Mouse (Mus musculus): ENCODE measurements at regions not wholly inside any gene's neighbourhood (a gene's known extent, or its start where the extent isn't known, plus 50 kb on each side); places are given as distances from the start of the nearest gene placed in this dataset.

DNA sequence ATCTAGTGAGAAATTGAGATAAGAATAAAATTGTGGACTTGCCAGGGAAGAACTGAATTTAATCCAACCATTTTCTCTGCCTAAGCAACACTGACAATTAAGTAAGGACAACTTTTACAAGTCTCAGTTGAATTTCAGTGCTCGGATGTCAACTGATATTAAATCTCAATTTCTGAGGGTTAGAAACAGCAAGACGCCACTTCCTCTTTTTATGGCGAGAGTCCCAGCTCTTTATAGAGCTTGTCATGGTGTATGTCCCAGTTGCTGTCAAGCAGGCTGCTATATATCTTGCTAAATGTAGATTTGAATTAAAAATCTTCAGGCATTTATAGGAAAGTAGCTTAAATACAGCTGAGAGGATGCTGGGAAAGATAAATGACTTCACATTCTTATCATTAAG is 697.8 kb upstream of the Got2 start:
- 85% methylated on average over 3 of the region's 3 CpGs for WGBS
- DNase-seq (ENCODE audit: low spot score), result no peak
- no peak for ATAC-seq (replicated peaks; ENCODE audit: low FRiP score)

DNA sequence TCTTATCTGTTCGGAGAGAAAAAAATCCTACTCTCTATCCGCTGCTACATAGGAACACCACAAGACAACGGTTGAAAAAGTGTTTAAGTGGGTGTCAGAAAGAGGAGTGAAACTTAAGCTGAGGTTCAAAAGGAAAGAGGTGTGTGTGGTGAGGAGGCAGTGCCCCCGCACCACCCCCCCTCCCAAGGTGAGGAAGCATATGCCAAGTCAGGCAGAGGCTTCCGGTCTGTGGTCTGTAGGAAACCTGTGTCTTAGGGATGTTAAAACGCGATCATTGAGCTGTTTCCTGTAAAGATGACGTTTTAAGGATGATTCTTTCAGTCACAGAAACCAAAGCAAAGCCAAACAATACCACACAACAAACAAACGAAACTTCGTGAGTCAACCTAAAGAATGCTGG is 664.2 kb upstream of the Got2 start:
- Histone ChIP-seq H3K36me3 (ENCODE audit: control insufficient read depth, insufficient read depth, low read length) (no peaks in the 10 kb centered on the region), H3K27me3 (ENCODE audit: control insufficient read depth, insufficient read depth, low read length) (no peaks in the 10 kb centered on the region), H3K4me2 (ENCODE audit: low read depth, low read length, severe bottlenecking) (no peak overlapping the region), H3K4me3 (ENCODE audit: low read depth, low read length) (no peak overlapping the region), H3K9me3 (ENCODE audit: control insufficient read depth, low read length) (no peaks in the 10 kb centered on the region), H3K4me1 (replicated peaks; ENCODE audit: control insufficient read depth, insufficient read depth, low read length) (no peaks in the 10 kb centered on the region), H3K27ac (ENCODE audit: low read depth, low read length) (no peak overlapping the region), H3K9ac (ENCODE audit: low read length) (no peak overlapping the region)
- no peak for ATAC-seq (replicated peaks; ENCODE audit: low FRiP score)
- 86% methylated on average over 10 of the region's 10 CpGs for WGBS
- DNase-seq (ENCODE audit: low spot score), result no peak

More for the DNA sequence above, 697.8 kb upstream of the Got2 start:
- H3K9ac ChIP-seq (ENCODE audit: low read length), result no peak overlapping the region
- H3K27me3 ChIP-seq (ENCODE audit: control insufficient read depth, insufficient read depth, low read length), result no peaks in the 10 kb centered on the region
- H3K4me3 ChIP-seq (ENCODE audit: low read depth, low read length), result no peak overlapping the region
- H3K4me1 ChIP-seq (replicated peaks; ENCODE audit: control insufficient read depth, insufficient read depth, low read length), result no peaks in the 10 kb centered on the region
- H3K27ac ChIP-seq (ENCODE audit: low read depth, low read length), result no peak overlapping the region
- H3K9me3 ChIP-seq (ENCODE audit: control insufficient read depth, low read length), result no peaks in the 10 kb centered on the region
- no peaks in the 10 kb centered on the region for H3K36me3 ChIP-seq (ENCODE audit: control insufficient read depth, insufficient read depth, low read length)
- no peak overlapping the region for H3K4me2 ChIP-seq (ENCODE audit: low read depth, low read length, severe bottlenecking)

- H3K27me3 ChIP-seq (ENCODE audit: control insufficient read depth, insufficient read depth, low read length), result no peaks in the 10 kb centered on the region
- no peak overlapping the region for H3K4me2 ChIP-seq (ENCODE audit: low read depth, low read length, severe bottlenecking)
- H3K36me3 ChIP-seq (ENCODE audit: control insufficient read depth, insufficient read depth, low read length), result no peaks in the 10 kb centered on the region
- no peak overlapping the region for H3K9ac ChIP-seq (ENCODE audit: low read length)
- no peaks in the 10 kb centered on the region for H3K4me1 ChIP-seq (replicated peaks; ENCODE audit: control insufficient read depth, insufficient read depth, low read length)
- DNase-seq (ENCODE audit: low spot score), result no peak
- ATAC-seq (replicated peaks; ENCODE audit: low FRiP score), result no peak
- 88% methylated on average over 2 of the region's 2 CpGs for WGBS
- no peaks in the 10 kb centered on the region for H3K9me3 ChIP-seq (ENCODE audit: control insufficient read depth, low read length)
- H3K4me3 ChIP-seq (ENCODE audit: low read depth, low read length), result no peak overlapping the region
- H3K27ac ChIP-seq (ENCODE audit: low read depth, low read length), result no peak overlapping the region
Measured at GRCm38 (mm10) chr8:96550408-96550807, 662.1 kb upstream of the Got2 start.

- H3K4me3 ChIP-seq (ENCODE audit: low read depth, low read length), result no peak overlapping the region
- WGBS, result 85% methylated on average over 4 of the region's 4 CpGs
- ATAC-seq (replicated peaks; ENCODE audit: low FRiP score) (no peak), DNase-seq (ENCODE audit: low spot score) (no peak)
- H3K4me1 ChIP-seq (replicated peaks; ENCODE audit: control insufficient read depth, insufficient read depth, low read length), result no peaks in the 10 kb centered on the region
- H3K27me3 ChIP-seq (ENCODE audit: control insufficient read depth, insufficient read depth, low read length), result no peaks in the 10 kb centered on the region
- no peak overlapping the region for H3K9ac ChIP-seq (ENCODE audit: low read length)
- no peaks in the 10 kb centered on the region for H3K36me3 ChIP-seq (ENCODE audit: control insufficient read depth, insufficient read depth, low read length)
- H3K27ac ChIP-seq (ENCODE audit: low read depth, low read length), result no peak overlapping the region
- no peaks in the 10 kb centered on the region for H3K9me3 ChIP-seq (ENCODE audit: control insufficient read depth, low read length)
- no peak overlapping the region for H3K4me2 ChIP-seq (ENCODE audit: low read depth, low read length, severe bottlenecking)
Measured at GRCm38 (mm10) chr8:96548663-96549062, 660.3 kb upstream of the Got2 start.

GRCm38 (mm10) chr8:96548187-96548586 is 659.8 kb upstream of the Got2 start:
- Histone ChIP-seq H3K27me3 (ENCODE audit: control insufficient read depth, insufficient read depth, low read length) (no peaks in the 10 kb centered on the region), H3K9me3 (ENCODE audit: control insufficient read depth, low read length) (no peaks in the 10 kb centered on the region), H3K9ac (ENCODE audit: low read length) (no peak overlapping the region), H3K4me1 (replicated peaks; ENCODE audit: control insufficient read depth, insufficient read depth, low read length) (no peaks in the 10 kb centered on the region), H3K36me3 (ENCODE audit: control insufficient read depth, insufficient read depth, low read length) (no peaks in the 10 kb centered on the region), H3K27ac (ENCODE audit: low read depth, low read length) (no peak overlapping the region), H3K4me3 (ENCODE audit: low read depth, low read length) (no peak overlapping the region), H3K4me2 (ENCODE audit: low read depth, low read length, severe bottlenecking) (no peak overlapping the region)
- DNase-seq (ENCODE audit: low spot score) (no peak), ATAC-seq (replicated peaks; ENCODE audit: low FRiP score) (no peak)

DNA sequence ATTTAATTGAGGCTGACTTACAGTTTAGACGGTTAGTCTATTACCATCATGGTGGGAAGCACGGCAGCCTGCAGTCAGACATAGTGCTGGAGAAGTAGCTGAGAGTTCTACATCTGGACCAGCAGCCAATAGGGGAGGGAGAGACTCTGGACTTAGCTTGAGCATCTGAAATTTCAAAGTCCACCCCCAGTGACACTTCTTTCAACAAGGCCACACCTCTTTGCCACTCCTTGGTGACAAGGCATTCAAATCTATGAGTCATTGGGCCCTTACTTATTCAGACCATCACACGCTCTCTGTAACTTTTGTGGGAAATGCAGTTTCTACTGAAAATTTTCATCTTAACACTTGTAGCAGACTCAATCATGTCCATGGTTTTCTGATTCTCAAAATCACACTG is 653.9 kb upstream of the Got2 start:
- Histone ChIP-seq H3K9ac (ENCODE audit: low read length) (no peak overlapping the region), H3K27me3 (ENCODE audit: control insufficient read depth, insufficient read depth, low read length) (no peaks in the 10 kb centered on the region), H3K4me2 (ENCODE audit: low read depth, low read length, severe bottlenecking) (no peak overlapping the region), H3K9me3 (ENCODE audit: control insufficient read depth, low read length) (no peaks in the 10 kb centered on the region), H3K27ac (ENCODE audit: low read depth, low read length) (no peak overlapping the region), H3K4me3 (ENCODE audit: low read depth, low read length) (no peak overlapping the region), H3K36me3 (ENCODE audit: control insufficient read depth, insufficient read depth, low read length) (no peaks in the 10 kb centered on the region), H3K4me1 (replicated peaks; ENCODE audit: control insufficient read depth, insufficient read depth, low read length) (no peaks in the 10 kb centered on the region)
- no peak for ATAC-seq (replicated peaks; ENCODE audit: low FRiP score)
- DNase-seq (ENCODE audit: low spot score), result no peak
- WGBS, result 93% methylated on average over 3 of the region's 3 CpGs

GRCm38 (mm10) chr8:96498854-96499253 is 610.5 kb upstream of the Got2 start:
- H3K4me3 ChIP-seq (ENCODE audit: low read depth, low read length), result no peak overlapping the region
- WGBS, result 82% methylated on average over 6 of the region's 6 CpGs
- DNase-seq (ENCODE audit: low spot score) (no peak), ATAC-seq (replicated peaks; ENCODE audit: low FRiP score) (no peak)
- H3K4me1 ChIP-seq (replicated peaks; ENCODE audit: control insufficient read depth, insufficient read depth, low read length), result no peaks in the 10 kb centered on the region
- H3K36me3 ChIP-seq (ENCODE audit: control insufficient read depth, insufficient read depth, low read length), result no peaks in the 10 kb centered on the region
- H3K9me3 ChIP-seq (ENCODE audit: control insufficient read depth, low read length), result no peaks in the 10 kb centered on the region
- no peak overlapping the region for H3K4me2 ChIP-seq (ENCODE audit: low read depth, low read length, severe bottlenecking)
- H3K27me3 ChIP-seq (ENCODE audit: control insufficient read depth, insufficient read depth, low read length), result no peaks in the 10 kb centered on the region
- H3K9ac ChIP-seq (ENCODE audit: low read length), result no peak overlapping the region
- no peak overlapping the region for H3K27ac ChIP-seq (ENCODE audit: low read depth, low read length)

DNA sequence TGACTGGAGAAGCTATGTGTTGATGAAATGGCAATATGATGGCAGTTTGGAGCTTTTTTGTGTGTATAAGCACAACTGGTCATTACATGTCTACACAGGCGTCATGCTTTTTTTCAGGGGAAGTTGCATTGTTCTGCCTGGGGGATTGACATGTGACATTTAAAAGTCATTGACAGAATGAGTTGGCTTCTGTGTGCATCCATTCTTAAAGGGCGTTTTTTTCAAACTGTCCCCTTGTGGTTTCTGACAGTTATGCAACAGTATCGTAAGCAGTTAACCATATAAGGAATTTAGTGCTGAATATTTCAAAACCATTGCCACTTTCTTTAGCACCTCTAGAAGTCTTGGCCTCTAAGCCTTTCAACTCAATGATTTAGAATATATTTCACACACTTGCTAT is 607.1 kb upstream of the Got2 start:
- Histone ChIP-seq H3K27ac (ENCODE audit: low read depth, low read length) (no peak overlapping the region), H3K9me3 (ENCODE audit: control insufficient read depth, low read length) (no peaks in the 10 kb centered on the region), H3K4me2 (ENCODE audit: low read depth, low read length, severe bottlenecking) (no peak overlapping the region), H3K36me3 (ENCODE audit: control insufficient read depth, insufficient read depth, low read length) (no peaks in the 10 kb centered on the region), H3K4me1 (replicated peaks; ENCODE audit: control insufficient read depth, insufficient read depth, low read length) (no peaks in the 10 kb centered on the region), H3K9ac (ENCODE audit: low read length) (no peak overlapping the region), H3K4me3 (ENCODE audit: low read depth, low read length) (no peak overlapping the region), H3K27me3 (ENCODE audit: control insufficient read depth, insufficient read depth, low read length) (no peaks in the 10 kb centered on the region)
- DNase-seq (ENCODE audit: low spot score), result no peak
- 86% methylated on average over 3 of the region's 3 CpGs for WGBS
- ATAC-seq (replicated peaks; ENCODE audit: low FRiP score), result no peak

- H3K9ac ChIP-seq (ENCODE audit: low read length), result no peak overlapping the region
- H3K36me3 ChIP-seq (ENCODE audit: control insufficient read depth, insufficient read depth, low read length), result no peaks in the 10 kb centered on the region
- no peak for ATAC-seq (replicated peaks; ENCODE audit: low FRiP score)
- DNase-seq (ENCODE audit: low spot score), result no peak
- no peak overlapping the region for H3K4me3 ChIP-seq (ENCODE audit: low read depth, low read length)
- no peaks in the 10 kb centered on the region for H3K9me3 ChIP-seq (ENCODE audit: control insufficient read depth, low read length)
- no peak overlapping the region for H3K27ac ChIP-seq (ENCODE audit: low read depth, low read length)
- H3K4me1 ChIP-seq (replicated peaks; ENCODE audit: control insufficient read depth, insufficient read depth, low read length), result 0 out of 2 replicates have a peak, but pooled peaks cover 2% of the 10 kb centered on the region
- no peaks in the 10 kb centered on the region for H3K27me3 ChIP-seq (ENCODE audit: control insufficient read depth, insufficient read depth, low read length)
- H3K4me2 ChIP-seq (ENCODE audit: low read depth, low read length, severe bottlenecking), result no peak overlapping the region
- WGBS, result 73% methylated on average over 2 of the region's 2 CpGs
Measured at GRCm38 (mm10) chr8:96489804-96490203, 601.5 kb upstream of the Got2 start.
